Mouse (Mus musculus): Measurements from ENCODE around the gene Mmrn1.

DNA sequence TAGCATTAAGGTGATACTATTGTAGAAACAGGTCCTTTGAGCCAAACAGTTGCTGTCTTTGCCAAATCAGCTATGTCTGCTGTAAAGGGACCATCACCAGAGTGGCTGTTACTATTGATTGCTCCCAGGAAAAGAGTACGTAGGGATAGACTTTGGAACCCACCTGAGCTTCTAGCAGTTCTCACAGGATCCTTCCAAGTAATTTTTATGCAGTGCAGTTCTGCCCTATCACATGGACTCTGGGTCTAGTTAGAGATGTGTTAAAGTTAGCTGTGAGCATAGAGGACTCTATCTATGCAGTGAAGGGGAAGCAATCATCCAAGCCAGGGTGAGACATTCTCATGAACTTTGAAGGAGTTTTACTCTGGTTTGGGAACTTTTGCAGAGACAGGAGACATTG lies 94.9 kb downstream of the Mmrn1 start:
- no peak for TF ChIP-seq POLR2A (IDR thresholded peaks at IDR 0.05; ENCODE audit: low read depth, low read length)
- TF ChIP-seq CTCF (IDR thresholded peaks at IDR 0.05; ENCODE audit: extremely low read depth, insufficient read depth, insufficient read length, insufficient replicate concordance): no peak

Measured in spleen, adult 2 months (tissue).